Mouse (Mus musculus) liver, embryonic 13.5 days (tissue): ENCODE data around the gene 1700001J03Rik. TPM values are rescaled to one million over a fixed set of nuclear protein-coding genes. Genes with fewer than 3 reads are reported as not detected.
"Not testable (repeated sequence)": the region's sequence is repeated elsewhere in the genome, so short reads cannot be mapped to it uniquely, and the experiment has no call there.

Source experiments
- ATAC-seq: fragments of 200-750 bp; cut with Nextera tagmentation; 2 replicates; pipeline ENCODE4 v1.8.0; 2017; ENCODE audit warnings: low read depth, mild to moderate bottlenecking, moderate number of reproducible peaks, moderate library complexity
- DNase-seq: peaks from one replicate; pipeline ENCODE4 v3.0.0; 2022
- H3K27ac ChIP-seq: fragments of 300-500 bp; sonication (generic); 2 replicates; pipeline ENCODE4 v1.5.1; 2015; ENCODE audit warnings: moderate library complexity, mild to moderate bottlenecking, inconsistent platforms
- H3K27me3 ChIP-seq: fragments of 300-500 bp; sonication (generic); 2 replicates; pipeline ENCODE4 v1.6.1; 2015; ENCODE audit warnings: mild to moderate bottlenecking, inconsistent platforms
- H3K36me3 ChIP-seq: fragments of 300-500 bp; sonication (generic); 2 replicates; pipeline ENCODE4 v1.6.1; 2015; ENCODE audit warnings: mild to moderate bottlenecking, inconsistent platforms
- H3K4me1 ChIP-seq: fragments of 300-500 bp; sonication (generic); replicated peaks from 2 replicates; pipeline ENCODE4 v1.6.1; 2015; ENCODE audit warnings: inconsistent platforms
- H3K4me2 ChIP-seq: fragments of 300-500 bp; sonication (generic); 2 replicates; pipeline ENCODE4 v1.6.1; 2015; ENCODE audit warnings: inconsistent platforms, mild to moderate bottlenecking, moderate library complexity
- H3K4me3 ChIP-seq: fragments of 300-500 bp; sonication (generic); replicated peaks from 2 replicates; pipeline ENCODE4 v1.5.1; 2015; ENCODE audit warnings: mild to moderate bottlenecking, inconsistent platforms
- H3K9ac ChIP-seq: fragments of 300-500 bp; sonication (generic); 2 replicates; pipeline ENCODE4 v1.6.1; 2015; ENCODE audit warnings: mild to moderate bottlenecking, inconsistent platforms
- H3K9me3 ChIP-seq: fragments of 300-500 bp; sonication (generic); replicated peaks from 2 replicates; pipeline ENCODE4 v1.6.1; 2016; ENCODE audit warnings: inconsistent platforms
- WGBS: fragments of 180-500 bp; shearing (Covaris S2); methylation state at CpG from one replicate; pipeline ENCODE4 v1.1.7; 2015; ENCODE audit not compliant: insufficient replicate concordance; 5-methylcytosine and 5-hydroxymethylcytosine counted together
- polyA plus RNA-seq: library from polyadenylated mRNA; unstranded; fragments of >200 nt; fragmentation: Nextera tagmentation; extraction: Ambion mirVana; gene quantifications from 2 replicates; pipeline ENCODE4 v1.2.1, GENCODE M21; 2015

The 1700001J03Rik gene
- polyA plus RNA-seq: not detected in 2 replicates

- H3K27me3 ChIP-seq, H3K4me2 ChIP-seq, H3K4me1 ChIP-seq, H3K9me3 ChIP-seq, DNase-seq, H3K9ac ChIP-seq, ATAC-seq, H3K4me3 ChIP-seq, H3K36me3 ChIP-seq, H3K27ac ChIP-seq: not testable (repeated sequence)
- 63% methylated on average over 4 of the region's 4 CpGs for WGBS
Measured at GRCm38 (mm10) chr5:146185204-146185603, at the start of gene 1700001J03Rik. TSS of gene 1700001J03Rik (minus strand) at chr5:146185304.

- no peaks in the 10 kb centered on the region for H3K27me3 ChIP-seq
- peaks cover 76% of the 10 kb centered on the region for H3K4me1 ChIP-seq
- peak overlapping the region; percentile 66 for H3K4me2 ChIP-seq
- 26% methylated on average over 1 of the region's 1 CpGs for WGBS
- H3K4me3 ChIP-seq: peak overlapping the region; percentile 91
- peak overlapping the region; percentile 81 for H3K27ac ChIP-seq
- ATAC-seq (peak; percentile 32), DNase-seq (peak; percentile 29)
- peak overlapping the region; percentile 62 for H3K9ac ChIP-seq
- H3K36me3 ChIP-seq: peaks cover 26% of the 10 kb centered on the region
- H3K9me3 ChIP-seq: no peaks in the 10 kb centered on the region
Measured at GRCm38 (mm10) chr5:146234336-146234735, 49.2 kb upstream of the 1700001J03Rik start.

GRCm38 (mm10) chr5:146232816-146233215, 47.7 kb upstream of the 1700001J03Rik start:
- Histone ChIP-seq H3K4me1 (peaks cover 61% of the 10 kb centered on the region), H3K27me3 (no peaks in the 10 kb centered on the region), H3K4me2 (peak overlapping the region; percentile 83), H3K4me3 (peak overlapping the region; percentile 91), H3K27ac (peak overlapping the region; percentile 92), H3K36me3 (peaks cover 15% of the 10 kb centered on the region), H3K9me3 (no peaks in the 10 kb centered on the region), H3K9ac (peak overlapping the region; percentile 95)
- 52% methylated on average over 11 of the region's 11 CpGs for WGBS
- DNase-seq (no peak), ATAC-seq (no peak)

- Histone ChIP-seq H3K4me1 (peaks cover 55% of the 10 kb centered on the region), H3K9ac (peak overlapping the region; percentile 95), H3K36me3 (peaks cover 13% of the 10 kb centered on the region), H3K4me2 (peak overlapping the region; percentile 83), H3K27ac (peak overlapping the region; percentile 92), H3K4me3 (peak overlapping the region; percentile 91), H3K27me3 (no peaks in the 10 kb centered on the region), H3K9me3 (no peaks in the 10 kb centered on the region)
- ATAC-seq: no peak
- 29% methylated on average over 6 of the region's 6 CpGs for WGBS
- DNase-seq: no peak
Measured at GRCm38 (mm10) chr5:146232056-146232675, 47.1 kb upstream of the 1700001J03Rik start.

- DNase-seq: peak; percentile 21
- Histone ChIP-seq H3K27me3 (no peaks in the 10 kb centered on the region), H3K4me2 (peak overlapping the region; percentile 83), H3K4me3 (peak overlapping the region; percentile 91), H3K4me1 (peaks cover 49% of the 10 kb centered on the region), H3K36me3 (peaks cover 9% of the 10 kb centered on the region), H3K27ac (peak overlapping the region; percentile 92), H3K9me3 (no peaks in the 10 kb centered on the region), H3K9ac (peak overlapping the region; percentile 95)
- ATAC-seq: peak; percentile 34
- WGBS: 0% methylated on average over 19 of the region's 19 CpGs
Measured at GRCm38 (mm10) chr5:146231655-146231996, 46.5 kb upstream of the 1700001J03Rik start.

GRCm38 (mm10) chr5:146230864-146231654, 46.0 kb upstream of the 1700001J03Rik start, which contains the start of gene Cdk8:
TSS of gene Cdk8 (plus strand) at chr5:146231230.
- Histone ChIP-seq H3K4me1 (peaks cover 44% of the 10 kb centered on the region), H3K27me3 (no peaks in the 10 kb centered on the region), H3K36me3 (peaks cover 6% of the 10 kb centered on the region), H3K27ac (peak within 1 kb of the TSS; percentile 92), H3K9me3 (no peaks in the 10 kb centered on the region), H3K4me3 (peak within 1 kb of the TSS; percentile 91), H3K4me2 (peak within 1 kb of the TSS; percentile 83), H3K9ac (peak within 1 kb of the TSS; percentile 95)
- ATAC-seq (peak; percentile 91), DNase-seq (peak; percentile 91)
- under 1% methylated on average over 53 of the region's 102 CpGs for WGBS

- Histone ChIP-seq H3K4me2 (peak overlapping the region; percentile 83), H3K9me3 (no peaks in the 10 kb centered on the region), H3K27me3 (no peaks in the 10 kb centered on the region), H3K27ac (peak overlapping the region; percentile 92), H3K9ac (peak overlapping the region; percentile 95), H3K36me3 (no peaks in the 10 kb centered on the region), H3K4me1 (peaks cover 34% of the 10 kb centered on the region), H3K4me3 (peak overlapping the region; percentile 91)
- ATAC-seq: no peak
- 50% methylated on average over 17 of the region's 17 CpGs for WGBS
- no peak for DNase-seq
Measured at GRCm38 (mm10) chr5:146229869-146230650, 45.0 kb upstream of the 1700001J03Rik start.

GRCm38 (mm10) chr5:146227496-146227895, 42.4 kb upstream of the 1700001J03Rik start:
- H3K9me3 ChIP-seq: no peaks in the 10 kb centered on the region
- H3K4me1 ChIP-seq: peaks cover 13% of the 10 kb centered on the region
- DNase-seq (no peak), ATAC-seq (no peak)
- H3K4me3 ChIP-seq: no peak overlapping the region
- H3K4me2 ChIP-seq: no peak overlapping the region
- no peak overlapping the region for H3K9ac ChIP-seq
- no peaks in the 10 kb centered on the region for H3K36me3 ChIP-seq
- 67% methylated on average over 8 of the region's 8 CpGs for WGBS
- no peaks in the 10 kb centered on the region for H3K27me3 ChIP-seq
- H3K27ac ChIP-seq: no peak overlapping the region

GRCm38 (mm10) chr5:146223786-146224185, 38.7 kb upstream of the 1700001J03Rik start:
- WGBS: 71% methylated on average over 5 of the region's 5 CpGs

GRCm38 (mm10) chr5:146221722-146222121, 36.6 kb upstream of the 1700001J03Rik start:
- H3K27ac ChIP-seq: peak overlapping the region; percentile 99
- 32% methylated on average over 6 of the region's 6 CpGs for whole genome bisulfite sequencing
- DNase-seq (no peak), ATAC-seq (no peak)
- H3K4me2 ChIP-seq: peak overlapping the region; percentile 78
- peak overlapping the region; percentile 90 for H3K9ac ChIP-seq
- no peaks in the 10 kb centered on the region for H3K27me3 ChIP-seq
- H3K9me3 ChIP-seq: no peaks in the 10 kb centered on the region
- peaks cover 26% of the 10 kb centered on the region for H3K36me3 ChIP-seq
- H3K4me1 ChIP-seq: peaks cover 25% of the 10 kb centered on the region
- peak overlapping the region; percentile 78 for H3K4me3 ChIP-seq

More at GRCm38 (mm10) chr5:146223786-146224185, 38.7 kb upstream of the 1700001J03Rik start:
- H3K9ac ChIP-seq: no peak overlapping the region
- peaks cover 25% of the 10 kb centered on the region for H3K4me1 ChIP-seq
- 0 out of 2 replicates have a peak overlapping the region, but pooled peaks have one; percentile 23 for H3K27ac ChIP-seq
- H3K27me3 ChIP-seq: no peaks in the 10 kb centered on the region
- H3K36me3 ChIP-seq: peaks cover 10% of the 10 kb centered on the region
- DNase-seq (no peak), ATAC-seq (no peak)
- no peak overlapping the region for H3K4me3 ChIP-seq
- 0 out of 2 replicates have a peak overlapping the region, but pooled peaks have one; percentile 3 for H3K4me2 ChIP-seq
- no peaks in the 10 kb centered on the region for H3K9me3 ChIP-seq
